Mouse (Mus musculus) CH12.LX (cell line): Measurements from ENCODE around the gene Stbd1.

ENCODE experiments used
- CTCF ChIP-seq, 2 experiments: IDR thresholded peaks in 1 of 2; conservative IDR thresholded peaks in 1 of 2; 2 replicates each; pipeline ENCODE4 v1.5.1; 2011 to 2012; ENCODE audit warnings: low read depth in 2 of 2, low read length in 2 of 2, improper control_type of control experiment in 1 of 2, inconsistent platforms in 1 of 2, mild to moderate bottlenecking in 1 of 2, moderate library complexity in 1 of 2
- EP300 ChIP-seq: IDR thresholded peaks from 2 replicates; pipeline ENCODE4 v1.6.1; 2011; ENCODE audit warnings: low read length, improper control_type of control experiment
- ETS1 ChIP-seq: conservative IDR thresholded peaks from 2 replicates; pipeline ENCODE4 v1.6.1; 2012; ENCODE audit warnings: low read depth, mild to moderate bottlenecking, inconsistent platforms, low read length, improper control_type of control experiment, moderate library complexity
- IRF4 ChIP-seq: IDR thresholded peaks from 2 replicates; pipeline ENCODE4 v1.6.1; 2014; ENCODE audit warnings: low read depth, mild to moderate bottlenecking, inconsistent platforms, low read length, improper control_type of control experiment
- JUN ChIP-seq: IDR thresholded peaks from 2 replicates; pipeline ENCODE4 v1.6.1; 2011; ENCODE audit warnings: low read depth, mild to moderate bottlenecking, low read length, improper control_type of control experiment, moderate library complexity; ENCODE audit not compliant: insufficient read depth
- MAFK ChIP-seq: IDR thresholded peaks from 2 replicates; pipeline ENCODE4 v1.6.1; 2011; ENCODE audit warnings: low read length, improper control_type of control experiment; ENCODE audit not compliant: insufficient replicate concordance
- MEF2A ChIP-seq: IDR thresholded peaks from 2 replicates; pipeline ENCODE4 v1.6.1; 2014; ENCODE audit warnings: low read depth, mild to moderate bottlenecking, inconsistent platforms, low read length, improper control_type of control experiment, borderline replicate concordance
- MXI1 ChIP-seq: IDR thresholded peaks from 2 replicates; pipeline ENCODE4 v1.6.1; 2011; ENCODE audit warnings: mild to moderate bottlenecking, low read depth, low read length, improper control_type of control experiment
- PAX5 ChIP-seq: IDR thresholded peaks from 2 replicates; pipeline ENCODE4 v1.6.1; 2012; ENCODE audit warnings: low read length, inconsistent platforms, mixed read lengths
- POLR2A ChIP-seq: IDR thresholded peaks from 2 replicates; pipeline ENCODE4 v1.6.1; 2011; ENCODE audit warnings: low read depth, mild to moderate bottlenecking, improper control_type of control experiment, low read length
- POLR2AphosphoS2 ChIP-seq: IDR thresholded peaks from 2 replicates; pipeline ENCODE4 v1.6.1; 2011; ENCODE audit warnings: low read depth, low read length, improper control_type of control experiment
- SIN3A ChIP-seq: IDR thresholded peaks from 2 replicates; pipeline ENCODE4 v1.6.1; 2012; ENCODE audit warnings: low read length, improper control_type of control experiment, inconsistent platforms
- UBTF ChIP-seq: IDR thresholded peaks from 2 replicates; pipeline ENCODE4 v1.6.1; 2012; ENCODE audit warnings: low read depth, mild to moderate bottlenecking, inconsistent platforms, low read length, improper control_type of control experiment, moderate library complexity

DNA sequence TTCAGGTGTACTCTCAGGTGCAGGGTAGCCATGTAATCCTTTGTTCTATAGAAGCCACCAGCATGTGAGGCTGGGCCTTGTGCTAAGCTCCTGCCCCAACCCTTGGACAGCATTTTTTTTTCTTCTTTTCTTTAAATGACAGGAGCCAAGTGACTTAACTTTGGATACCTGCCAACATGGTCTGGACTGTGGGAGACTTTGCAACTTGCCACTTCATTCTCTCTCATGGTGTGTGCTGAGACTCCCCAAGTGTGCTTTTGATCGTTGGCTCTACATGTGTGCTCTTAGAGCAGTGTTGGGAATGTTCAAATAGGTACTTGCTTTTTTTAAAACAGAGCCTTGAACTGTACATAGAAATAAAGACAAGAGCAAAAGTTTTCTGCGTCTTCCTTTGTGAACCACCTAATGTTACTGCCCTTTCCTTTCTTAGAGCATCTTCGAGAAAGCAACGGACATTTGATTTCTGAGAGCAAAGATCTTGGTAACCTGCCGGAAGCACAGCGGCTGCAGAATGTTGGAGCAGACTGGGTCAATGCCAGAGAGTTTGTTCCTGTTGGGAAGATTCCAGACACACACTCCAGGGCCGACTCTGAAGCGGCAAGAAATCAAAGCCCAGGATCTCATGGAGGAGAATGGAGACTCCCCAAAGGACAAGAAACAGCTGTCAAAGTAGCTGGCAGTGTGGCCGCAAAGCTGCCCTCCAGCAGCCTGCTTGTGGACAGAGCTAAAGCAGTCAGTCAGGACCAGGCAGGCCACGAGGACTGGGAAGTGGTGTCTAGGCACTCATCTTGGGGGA, 1.8 kb downstream of the Stbd1 start:
- TF ChIP-seq CTCF (conservative IDR thresholded peaks at IDR 0.05 in 1 of 2, IDR thresholded peaks at IDR 0.05 in 1 of 2; ENCODE audit: low read depth in 2 of 2, low read length in 2 of 2) = no peak
- no peak for TF ChIP-seq EP300
- TF ChIP-seq SIN3A = no peak
- TF ChIP-seq POLR2A = no peak
- no peak for TF ChIP-seq MEF2A
- no peak for TF ChIP-seq PAX5
- no peak for TF ChIP-seq ETS1
- TF ChIP-seq MXI1 = no peak
- TF ChIP-seq POLR2AphosphoS2 = no peak
- TF ChIP-seq UBTF = no peak
- no peak for TF ChIP-seq MAFK
- TF ChIP-seq IRF4 = no peak
- no peak for TF ChIP-seq JUN
